Mouse (Mus musculus) intestine, embryonic 14.5 days (tissue): ENCODE results near the gene Slc25a39. TPM values are rescaled to one million over a fixed set of nuclear protein-coding genes. Genes with fewer than 3 reads are reported as not detected.

Source experiments
- ATAC-seq: fragments of 200-750 bp; cut with Nextera tagmentation; replicated peaks from 2 replicates; pipeline ENCODE4 v1.8.0; 2017; ENCODE audit warnings: low read depth, moderate number of reproducible peaks, moderate TSS enrichment, moderate library complexity; ENCODE audit not compliant: low FRiP score, low TSS enrichment
- DNase-seq: peaks from one replicate; pipeline ENCODE4 v3.0.0-alpha.2; 2018; ENCODE audit warnings: low spot score
- H3K27ac ChIP-seq: fragments of 300-500 bp; sonication (generic); 2 replicates; pipeline ENCODE4 v1.5.1; 2014; ENCODE audit warnings: low read depth, mild to moderate bottlenecking, control low read depth
- H3K27me3 ChIP-seq: fragments of 300-500 bp; sonication (generic); replicated peaks from 2 replicates; pipeline ENCODE4 v1.6.1; 2014; ENCODE audit warnings: low read length, control low read depth; ENCODE audit not compliant: control insufficient read depth, insufficient read depth
- H3K36me3 ChIP-seq: fragments of 300-500 bp; sonication (generic); 2 replicates; pipeline ENCODE4 v1.6.1; 2014; ENCODE audit warnings: low read length, control low read depth; ENCODE audit not compliant: control insufficient read depth, insufficient read depth
- H3K4me1 ChIP-seq: fragments of 300-500 bp; sonication (generic); replicated peaks from 2 replicates; pipeline ENCODE4 v1.6.1; 2014; ENCODE audit warnings: low read length, control low read depth, mixed read lengths; ENCODE audit not compliant: control insufficient read depth, insufficient read depth
- H3K4me2 ChIP-seq: fragments of 300-500 bp; sonication (generic); 2 replicates; pipeline ENCODE4 v1.6.1; 2014; ENCODE audit warnings: low read length
- H3K4me3 ChIP-seq: fragments of 300-500 bp; sonication (generic); 2 replicates; pipeline ENCODE4 v1.5.1; 2014; ENCODE audit warnings: low read depth, low read length, control low read depth, mixed read lengths
- H3K9ac ChIP-seq: fragments of 300-500 bp; sonication (generic); 2 replicates; pipeline ENCODE4 v1.6.1; 2014; ENCODE audit warnings: mild to moderate bottlenecking, low read length
- H3K9me3 ChIP-seq: fragments of 300-500 bp; sonication (generic); 2 replicates; pipeline ENCODE4 v1.6.1; 2016; ENCODE audit warnings: low read length, control low read depth; ENCODE audit not compliant: control insufficient read depth
- WGBS: fragments of 180-500 bp; shearing (Covaris S2); extraction: QIAGEN DNeasy Blood & Tissue Kit; methylation state at CpG from one replicate; pipeline ENCODE4 v1.1.7; 2014; 5-methylcytosine and 5-hydroxymethylcytosine counted together
- polyA plus RNA-seq: library from polyadenylated mRNA; unstranded; fragments of >200 nt; fragmentation: Nextera tagmentation; extraction: Ambion mirVana; gene quantifications from 2 replicates; pipeline ENCODE4 v1.2.1, GENCODE M21; 2014

Gene Slc25a39
- polyA plus RNA-seq, 1 experiment from 2014 or later: 296 TPM

DNA sequence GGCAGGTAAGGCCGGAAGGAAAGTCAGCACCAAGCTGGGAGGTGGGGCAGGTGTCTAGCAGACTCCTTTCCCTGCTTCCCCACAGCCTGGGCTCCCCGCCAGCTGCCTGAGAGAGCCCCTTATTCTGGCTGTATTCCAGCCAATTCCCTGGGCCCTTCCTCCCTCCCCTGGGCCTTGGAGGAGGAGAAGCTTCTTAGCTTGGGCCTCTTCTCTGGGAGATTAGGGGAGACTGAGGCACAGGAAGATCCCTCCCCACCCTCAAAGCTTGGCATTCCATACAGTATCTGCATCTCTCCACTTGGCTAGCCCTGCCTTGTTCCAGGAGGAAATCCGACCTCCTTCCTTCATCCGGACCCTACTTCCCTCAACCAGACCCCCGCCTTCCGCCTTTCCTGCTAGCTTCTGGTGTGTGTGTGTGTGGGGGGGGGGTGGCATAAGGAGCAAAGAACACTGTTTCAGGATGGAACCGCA, 38.2 kb upstream of the Slc25a39 start:
- Histone ChIP-seq H3K9me3 (no peaks in the 10 kb centered on the region), H3K9ac (peak overlapping the region; percentile 94; the same call in 1 of the 2 replicates), H3K4me2 (peak overlapping the region; percentile 75), H3K27ac (peak overlapping the region; percentile 90), H3K4me1 (peaks cover 37% of the 10 kb centered on the region), H3K4me3 (peak overlapping the region; percentile 86), H3K36me3 (peaks cover 17% of the 10 kb centered on the region; the same call in 1 of the 2 replicates), H3K27me3 (peaks cover 4% of the 10 kb centered on the region; the same call in 1 of the 2 replicates)
- WGBS: 17% methylated on average over 7 of the region's 7 CpGs
- no peak for DNase-seq
- peak; percentile 33 for ATAC-seq

DNA sequence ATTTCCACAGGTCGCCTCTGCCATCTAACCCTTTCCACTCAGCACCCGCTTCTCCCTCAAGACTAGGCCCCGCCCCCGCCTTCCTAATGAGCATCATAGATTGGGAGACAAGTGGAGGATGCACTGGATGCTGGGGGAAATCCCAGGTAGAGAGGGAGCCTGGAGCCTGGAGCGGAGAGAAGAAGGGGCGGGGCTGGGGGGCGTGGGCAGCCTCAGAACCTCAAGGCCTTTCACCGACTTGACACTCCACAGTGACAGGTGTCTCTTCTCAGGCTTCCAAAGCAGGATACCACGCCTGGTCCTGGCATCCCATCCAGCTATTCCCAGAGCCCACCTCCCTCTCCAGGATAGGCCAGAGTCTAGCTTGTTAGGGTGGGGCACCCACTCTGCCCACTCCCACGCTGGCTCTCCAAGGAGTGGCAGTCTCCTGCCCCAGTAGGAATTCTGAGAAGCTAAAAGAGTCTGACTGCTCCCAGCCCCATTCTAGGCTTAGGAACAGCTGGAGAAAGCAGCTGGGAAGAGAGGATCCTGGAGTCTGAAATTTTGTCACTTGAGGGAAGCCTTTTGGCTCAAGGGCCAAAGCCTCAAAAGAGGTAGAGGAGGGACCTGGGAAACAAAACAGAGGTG, 37.6 kb upstream of the Slc25a39 start:
- DNase-seq (peak; percentile 83), ATAC-seq (peak; percentile 48)
- Histone ChIP-seq H3K27ac (peak overlapping the region; percentile 90), H3K4me3 (peak overlapping the region; percentile 86; the same call in 1 of the 2 replicates), H3K9me3 (no peaks in the 10 kb centered on the region), H3K27me3 (peaks cover 4% of the 10 kb centered on the region; the same call in 1 of the 2 replicates), H3K4me1 (peaks cover 37% of the 10 kb centered on the region), H3K36me3 (peaks cover 20% of the 10 kb centered on the region; the same call in 1 of the 2 replicates), H3K9ac (no peak overlapping the region), H3K4me2 (peak overlapping the region; percentile 75)
- 13% methylated on average over 10 of the region's 10 CpGs for WGBS

DNA sequence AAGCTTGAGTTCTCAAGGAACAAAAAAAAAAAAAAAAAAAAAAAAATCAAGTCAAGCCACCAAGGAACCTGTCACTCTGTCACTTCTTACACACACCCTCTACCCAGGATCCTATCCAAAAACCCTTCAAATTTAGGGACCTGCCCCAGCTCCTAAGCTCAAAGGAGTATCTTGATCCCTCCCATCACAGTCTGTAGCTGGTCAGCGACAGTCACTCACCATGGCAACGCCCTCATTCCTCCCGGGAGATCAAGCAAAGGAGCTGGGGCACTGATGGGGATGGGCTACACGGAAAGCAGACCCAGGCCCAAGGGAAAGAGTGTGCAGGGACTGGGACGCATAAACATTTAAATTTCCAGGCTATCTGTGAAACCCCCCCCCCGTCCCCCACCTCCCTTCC, 37.0 kb upstream of the Slc25a39 start:
- ATAC-seq: no peak
- Histone ChIP-seq H3K4me1 (peaks cover 37% of the 10 kb centered on the region), H3K36me3 (peaks cover 26% of the 10 kb centered on the region), H3K9ac (no peak overlapping the region), H3K4me2 (peak overlapping the region; percentile 75), H3K27ac (no peak overlapping the region; the same call in 1 of the 2 replicates), H3K4me3 (no peak overlapping the region), H3K9me3 (no peaks in the 10 kb centered on the region), H3K27me3 (no peaks in the 10 kb centered on the region; the same call in 1 of the 2 replicates)
- 18% methylated on average over 6 of the region's 6 CpGs for WGBS
- DNase-seq: no peak

DNA sequence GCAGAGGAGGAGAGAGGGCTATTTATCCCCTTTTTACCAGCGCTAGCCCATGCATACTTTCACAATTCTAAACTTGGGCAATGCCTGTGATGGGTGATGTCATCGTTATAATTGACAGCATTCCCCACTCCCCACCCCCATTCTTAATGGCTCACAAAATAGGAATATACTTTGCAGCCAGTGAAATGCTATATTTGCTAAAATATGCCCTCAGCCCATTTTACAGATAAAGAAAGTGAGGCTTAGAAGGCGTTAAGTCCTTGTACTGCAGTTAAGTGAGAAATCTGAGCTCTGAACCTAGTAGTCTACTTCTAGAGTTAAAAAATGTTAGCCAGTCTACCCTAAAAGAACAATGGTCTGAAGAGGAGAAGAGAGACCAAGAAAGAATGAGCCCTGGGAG, 36.6 kb upstream of the Slc25a39 start:
- DNase-seq (no peak), ATAC-seq (no peak)
- WGBS: 77% methylated on average over 3 of the region's 3 CpGs
- Histone ChIP-seq H3K4me1 (peaks cover 35% of the 10 kb centered on the region), H3K9ac (no peak overlapping the region), H3K9me3 (no peaks in the 10 kb centered on the region), H3K36me3 (peaks cover 31% of the 10 kb centered on the region), H3K27ac (no peak overlapping the region), H3K4me2 (no peak overlapping the region), H3K27me3 (no peaks in the 10 kb centered on the region), H3K4me3 (no peak overlapping the region)

DNA sequence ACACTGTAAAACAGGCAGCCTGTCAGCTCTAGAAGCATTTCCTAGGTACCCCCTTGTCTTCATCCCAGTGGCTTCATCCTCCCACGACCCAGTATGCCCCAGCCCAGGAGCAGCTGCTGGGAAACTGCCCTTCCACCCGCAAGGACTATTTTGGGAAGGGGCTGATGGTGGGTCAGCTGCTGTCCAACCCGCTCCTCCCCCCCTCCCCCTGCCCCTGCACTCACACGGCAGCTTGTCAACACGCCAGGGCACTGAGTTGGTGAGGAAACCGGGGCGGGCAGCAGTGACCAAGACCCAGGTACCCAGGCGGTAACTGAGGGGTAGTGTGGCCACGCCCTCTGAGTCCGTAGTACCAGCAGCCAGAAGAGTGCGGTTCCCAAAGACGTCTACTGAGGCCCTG, 36.0 kb upstream of the Slc25a39 start:
- Histone ChIP-seq H3K27me3 (0 out of 2 replicates have a peak, but pooled peaks cover 2% of the 10 kb centered on the region), H3K36me3 (peaks cover 36% of the 10 kb centered on the region), H3K9ac (no peak overlapping the region), H3K9me3 (no peaks in the 10 kb centered on the region), H3K4me2 (no peak overlapping the region), H3K27ac (no peak overlapping the region), H3K4me1 (peaks cover 34% of the 10 kb centered on the region), H3K4me3 (no peak overlapping the region)
- WGBS: 80% methylated on average over 8 of the region's 12 CpGs
- DNase-seq (no peak), ATAC-seq (no peak)

DNA sequence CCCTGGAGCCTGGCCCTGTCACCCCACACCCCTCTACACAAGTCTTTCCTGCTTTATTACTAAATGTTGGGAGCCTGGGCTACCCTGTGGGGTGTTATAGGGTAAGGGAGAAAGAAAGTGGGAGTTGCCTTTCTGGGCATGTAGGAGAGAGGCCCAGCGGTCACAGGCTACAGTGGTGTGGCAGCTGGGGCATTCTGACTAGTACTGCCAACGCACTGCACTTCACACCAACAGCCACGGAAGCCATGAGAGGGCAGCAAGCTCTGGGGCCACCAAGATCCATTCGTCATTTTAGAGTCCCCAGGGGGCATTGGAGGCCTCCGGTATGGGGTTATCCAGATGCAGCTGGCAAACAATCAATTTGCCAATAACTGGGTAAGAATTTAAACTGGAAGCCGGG, 34.3 kb upstream of the Slc25a39 start:
- no peak overlapping the region for H3K9ac ChIP-seq
- 92% methylated on average over 6 of the region's 6 CpGs for WGBS
- H3K9me3 ChIP-seq: no peaks in the 10 kb centered on the region
- H3K4me1 ChIP-seq: peaks cover 31% of the 10 kb centered on the region
- ATAC-seq (no peak), DNase-seq (no peak)
- no peak overlapping the region for H3K27ac ChIP-seq
- no peak overlapping the region for H3K4me2 ChIP-seq
- H3K36me3 ChIP-seq: peaks cover 38% of the 10 kb centered on the region
- no peak overlapping the region for H3K4me3 ChIP-seq
- 0 out of 2 replicates have a peak, but pooled peaks cover 2% of the 10 kb centered on the region for H3K27me3 ChIP-seq

DNA sequence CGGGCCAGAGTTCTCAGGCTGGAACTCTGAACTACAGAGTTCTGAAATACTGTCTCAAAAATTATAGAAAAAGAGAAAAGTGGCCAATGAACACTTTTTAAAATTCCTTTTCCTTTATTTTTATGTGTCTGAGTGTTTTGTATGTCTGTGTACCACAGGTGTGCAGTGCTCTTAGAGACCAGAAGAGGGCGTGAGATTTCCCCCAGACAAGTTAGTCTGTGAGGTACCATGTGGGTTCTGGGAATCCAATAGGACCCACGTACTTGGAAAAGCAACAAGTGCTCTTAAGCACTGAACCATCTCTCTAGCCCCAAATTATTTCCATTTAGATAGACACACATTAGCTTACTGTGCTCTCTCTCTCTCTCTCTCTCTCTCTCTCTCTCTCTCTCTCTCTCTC, 33.7 kb upstream of the Slc25a39 start:
- Histone ChIP-seq H3K4me2 (no peak overlapping the region), H3K9me3 (no peaks in the 10 kb centered on the region), H3K4me3 (no peak overlapping the region), H3K27ac (no peak overlapping the region), H3K9ac (no peak overlapping the region), H3K4me1 (peaks cover 32% of the 10 kb centered on the region), H3K27me3 (0 out of 2 replicates have a peak, but pooled peaks cover 2% of the 10 kb centered on the region), H3K36me3 (peaks cover 41% of the 10 kb centered on the region)
- WGBS: 72% methylated on average over 3 of the region's 3 CpGs
- no peak for ATAC-seq
- no peak for DNase-seq

DNA sequence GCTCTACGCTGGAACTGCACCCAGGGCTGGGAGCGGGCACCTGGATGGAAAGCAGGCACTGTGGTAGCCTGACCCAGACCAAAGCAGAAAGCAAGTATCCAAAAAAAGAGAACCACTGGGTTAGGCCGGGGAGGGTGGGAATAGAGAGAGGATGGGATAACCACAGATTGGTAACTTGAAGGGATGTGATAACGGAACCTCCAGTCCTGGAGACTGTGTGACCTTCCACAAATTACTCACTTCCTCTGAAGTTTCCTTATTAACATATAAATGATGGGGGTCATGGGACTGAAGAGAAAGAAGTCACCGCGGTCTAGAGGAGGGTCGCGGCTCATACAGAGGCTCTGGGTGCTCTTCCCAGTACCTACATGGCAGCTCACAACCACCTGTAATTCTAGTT, 32.5 kb upstream of the Slc25a39 start:
- ATAC-seq (no peak), DNase-seq (no peak)
- no peak overlapping the region for H3K9ac ChIP-seq
- H3K27me3 ChIP-seq: 0 out of 2 replicates have a peak, but pooled peaks cover 2% of the 10 kb centered on the region
- H3K27ac ChIP-seq: no peak overlapping the region
- H3K36me3 ChIP-seq: peaks cover 52% of the 10 kb centered on the region
- peaks cover 21% of the 10 kb centered on the region for H3K4me1 ChIP-seq
- no peak overlapping the region for H3K4me2 ChIP-seq
- H3K9me3 ChIP-seq: no peaks in the 10 kb centered on the region
- H3K4me3 ChIP-seq: no peak overlapping the region
- WGBS: 94% methylated on average over 8 of the region's 8 CpGs
